Mouse (Mus musculus) lung, embryonic 14.5 days (tissue): ENCODE data around the gene Klhdc8a. TPM values are rescaled to one million over a fixed set of nuclear protein-coding genes. Genes with fewer than 3 reads are reported as not detected.

Source experiments
- ATAC-seq: fragments of 200-750 bp; cut with Nextera tagmentation; 2 replicates; pipeline ENCODE4 v1.8.0; 2017; ENCODE audit warnings: mild to moderate bottlenecking, moderate TSS enrichment, moderate library complexity; ENCODE audit not compliant: insufficient read depth
- DNase-seq: peaks from one replicate; pipeline ENCODE4 v3.0.0-alpha.2; 2015
- H3K27ac ChIP-seq: fragments of 300-500 bp; sonication (generic); 2 replicates; pipeline ENCODE4 v1.5.1; 2014; ENCODE audit warnings: low read depth, mild to moderate bottlenecking, moderate library complexity
- H3K27me3 ChIP-seq: fragments of 300-500 bp; sonication (generic); 2 replicates; pipeline ENCODE4 v1.6.1; 2014; ENCODE audit warnings: low read length, control low read depth; ENCODE audit not compliant: insufficient read depth
- H3K36me3 ChIP-seq: fragments of 300-500 bp; sonication (generic); 2 replicates; pipeline ENCODE4 v1.6.1; 2014; ENCODE audit warnings: control low read depth; ENCODE audit not compliant: insufficient read depth
- H3K4me1 ChIP-seq: fragments of 300-500 bp; sonication (generic); 2 replicates; pipeline ENCODE4 v1.6.1; 2014; ENCODE audit warnings: antibody characterized with exemption, control low read depth; ENCODE audit not compliant: insufficient read depth
- H3K4me2 ChIP-seq: fragments of 300-500 bp; sonication (generic); 2 replicates; pipeline ENCODE4 v1.6.1; 2014; ENCODE audit warnings: mild to moderate bottlenecking
- H3K4me3 ChIP-seq: fragments of 300-500 bp; sonication (generic); 2 replicates; pipeline ENCODE4 v1.5.1; 2014; ENCODE audit warnings: low read depth, low read length
- H3K9ac ChIP-seq: fragments of 300-500 bp; sonication (generic); 2 replicates; pipeline ENCODE4 v1.6.1; 2014
- H3K9me3 ChIP-seq: fragments of 300-500 bp; sonication (generic); 2 replicates; pipeline ENCODE4 v1.6.1; 2016; ENCODE audit warnings: low read depth, low read length, control low read depth
- CTCF ChIP-seq: IDR thresholded peaks from 2 replicates; pipeline ENCODE4 v1.5.1; 2016; ENCODE audit warnings: antibody characterized with exemption, low read depth
- WGBS: fragments of 180-500 bp; shearing (Covaris S2); extraction: QIAGEN DNeasy Blood & Tissue Kit; methylation state at CpG from one replicate; pipeline ENCODE4 v1.1.7; 2014; 5-methylcytosine and 5-hydroxymethylcytosine counted together
- polyA plus RNA-seq: library from polyadenylated mRNA; unstranded; fragments of >200 nt; fragmentation: Nextera tagmentation; extraction: Ambion mirVana; gene quantifications from 2 replicates; pipeline ENCODE4 v1.2.1, GENCODE M21; 2014

Gene Klhdc8a
- 0.46 and 0.54 TPM in 2 replicates for polyA plus RNA-seq

- no peak within 1 kb of the TSS for H3K27ac ChIP-seq
- ATAC-seq = peak; percentile 55
- H3K27me3 ChIP-seq = peaks cover 31% of the 10 kb centered on the region
- TF ChIP-seq CTCF = no peak
- H3K9ac ChIP-seq = peak within 1 kb of the TSS; percentile 58
- peak within 1 kb of the TSS; percentile 54 for H3K4me3 ChIP-seq
- H3K9me3 ChIP-seq = no peaks in the 10 kb centered on the region
- H3K36me3 ChIP-seq = no peaks in the 10 kb centered on the region
- H3K4me2 ChIP-seq = peak within 1 kb of the TSS; percentile 99
- DNase-seq = peak; percentile 51
- peaks cover 13% of the 10 kb centered on the region for H3K4me1 ChIP-seq
- under 1% methylated on average over 28 of the region's 28 CpGs for WGBS
Observed at GRCm38 (mm10) chr1:132298425-132298800, at the start of gene Klhdc8a. Gene Klhdc8a, plus strand, starts transcription at chr1:132298626.

- H3K9ac ChIP-seq = no peak overlapping the region
- no peak overlapping the region for H3K4me3 ChIP-seq
- H3K27ac ChIP-seq = no peak overlapping the region
- 79% methylated on average over 6 of the region's 6 CpGs for WGBS
- no peak overlapping the region for H3K4me2 ChIP-seq
- no peaks in the 10 kb centered on the region for H3K36me3 ChIP-seq
- no peaks in the 10 kb centered on the region for H3K4me1 ChIP-seq
- no peaks in the 10 kb centered on the region for H3K27me3 ChIP-seq
- TF ChIP-seq CTCF = peak; percentile 12; the same call in 1 of the 2 replicates
- no peak for ATAC-seq
- no peaks in the 10 kb centered on the region for H3K9me3 ChIP-seq
- no peak for DNase-seq
Observed at GRCm38 (mm10) chr1:132254467-132254866, 44.0 kb upstream of the Klhdc8a start.

DNA sequence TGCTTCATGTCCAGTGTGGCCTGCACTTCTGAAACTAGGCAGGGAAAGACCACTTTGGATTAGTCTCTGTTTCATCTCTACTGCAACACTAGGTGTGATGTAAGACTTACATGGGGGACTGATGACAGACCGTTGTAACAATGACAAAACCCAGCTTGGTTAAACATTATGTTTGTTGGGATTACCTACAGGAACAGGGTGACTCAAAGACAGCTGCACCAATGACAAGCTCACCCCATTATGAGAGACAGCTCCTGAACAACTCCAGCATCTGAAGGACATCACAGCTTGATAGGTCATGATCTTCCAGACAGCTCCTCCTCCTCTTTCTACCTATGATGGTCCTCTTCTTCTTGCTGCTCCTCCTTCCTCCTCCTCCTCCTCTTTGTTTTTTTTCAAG is 38.1 kb upstream of the Klhdc8a start:
- no peak overlapping the region for H3K27ac ChIP-seq
- DNase-seq = no peak
- H3K36me3 ChIP-seq = no peaks in the 10 kb centered on the region
- no peaks in the 10 kb centered on the region for H3K27me3 ChIP-seq
- ATAC-seq = no peak
- no peak overlapping the region for H3K4me3 ChIP-seq
- H3K9me3 ChIP-seq = no peaks in the 10 kb centered on the region
- TF ChIP-seq CTCF = no peak
- no peak overlapping the region for H3K4me2 ChIP-seq
- 76% methylated on average over 1 of the region's 1 CpGs for WGBS
- no peak overlapping the region for H3K9ac ChIP-seq
- no peaks in the 10 kb centered on the region for H3K4me1 ChIP-seq

GRCm38 (mm10) chr1:132261058-132261457 is 37.4 kb upstream of the Klhdc8a start:
- ATAC-seq = no peak
- no peaks in the 10 kb centered on the region for H3K27me3 ChIP-seq
- TF ChIP-seq CTCF = peak; percentile 44
- H3K9me3 ChIP-seq = no peaks in the 10 kb centered on the region
- H3K27ac ChIP-seq = no peak overlapping the region
- WGBS = 58% methylated on average over 5 of the region's 5 CpGs
- H3K4me1 ChIP-seq = no peaks in the 10 kb centered on the region
- DNase-seq = peak; percentile 11
- no peaks in the 10 kb centered on the region for H3K36me3 ChIP-seq
- no peak overlapping the region for H3K4me3 ChIP-seq
- no peak overlapping the region for H3K4me2 ChIP-seq
- no peak overlapping the region for H3K9ac ChIP-seq

DNA sequence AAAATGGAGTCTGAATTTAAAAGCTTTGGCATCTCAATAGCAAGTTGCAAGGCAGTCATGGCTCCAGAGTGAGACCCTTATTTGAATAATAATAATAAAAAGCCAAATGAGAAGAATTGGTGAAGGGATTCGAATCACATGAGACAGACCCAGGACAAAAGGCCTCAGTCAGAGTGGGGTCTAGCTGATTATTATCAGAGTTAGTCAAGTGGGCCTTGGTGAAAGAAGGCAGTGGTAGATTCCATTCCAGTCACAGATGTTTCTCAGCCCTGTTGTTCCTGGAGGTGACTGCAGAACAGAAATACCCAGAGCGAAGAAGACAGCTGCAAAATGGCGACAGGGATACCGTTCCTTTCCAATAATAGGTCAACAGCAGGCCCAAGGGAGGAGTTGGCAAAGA is 34.8 kb upstream of the Klhdc8a start:
- Histone ChIP-seq H3K9ac (no peak overlapping the region), H3K36me3 (no peaks in the 10 kb centered on the region), H3K4me3 (no peak overlapping the region), H3K27me3 (no peaks in the 10 kb centered on the region), H3K9me3 (no peaks in the 10 kb centered on the region), H3K4me1 (no peaks in the 10 kb centered on the region), H3K27ac (no peak overlapping the region), H3K4me2 (no peak overlapping the region)
- no peak for DNase-seq
- TF ChIP-seq CTCF = no peak
- WGBS = 84% methylated on average over 4 of the region's 4 CpGs
- no peak for ATAC-seq

DNA sequence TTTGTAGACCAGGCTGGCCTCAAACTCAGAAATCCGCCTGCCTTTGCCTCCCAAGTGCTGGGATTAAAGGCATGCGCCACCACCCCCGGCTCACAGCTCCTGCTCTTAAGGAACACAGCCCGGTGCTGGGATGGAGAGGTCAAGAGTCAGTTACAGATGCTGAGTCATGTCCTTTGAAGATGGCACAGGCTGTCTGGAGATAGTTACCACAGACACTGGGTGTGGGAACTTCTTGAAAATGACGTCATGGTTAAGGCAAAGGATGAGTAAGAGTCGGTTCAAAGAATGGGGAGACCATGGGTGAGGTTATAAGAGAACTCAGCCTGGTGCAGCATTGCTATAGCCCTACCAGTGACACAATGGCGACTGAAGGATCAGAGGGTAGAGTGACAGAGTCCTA is 33.8 kb upstream of the Klhdc8a start:
- H3K27me3 ChIP-seq = no peaks in the 10 kb centered on the region

DNA sequence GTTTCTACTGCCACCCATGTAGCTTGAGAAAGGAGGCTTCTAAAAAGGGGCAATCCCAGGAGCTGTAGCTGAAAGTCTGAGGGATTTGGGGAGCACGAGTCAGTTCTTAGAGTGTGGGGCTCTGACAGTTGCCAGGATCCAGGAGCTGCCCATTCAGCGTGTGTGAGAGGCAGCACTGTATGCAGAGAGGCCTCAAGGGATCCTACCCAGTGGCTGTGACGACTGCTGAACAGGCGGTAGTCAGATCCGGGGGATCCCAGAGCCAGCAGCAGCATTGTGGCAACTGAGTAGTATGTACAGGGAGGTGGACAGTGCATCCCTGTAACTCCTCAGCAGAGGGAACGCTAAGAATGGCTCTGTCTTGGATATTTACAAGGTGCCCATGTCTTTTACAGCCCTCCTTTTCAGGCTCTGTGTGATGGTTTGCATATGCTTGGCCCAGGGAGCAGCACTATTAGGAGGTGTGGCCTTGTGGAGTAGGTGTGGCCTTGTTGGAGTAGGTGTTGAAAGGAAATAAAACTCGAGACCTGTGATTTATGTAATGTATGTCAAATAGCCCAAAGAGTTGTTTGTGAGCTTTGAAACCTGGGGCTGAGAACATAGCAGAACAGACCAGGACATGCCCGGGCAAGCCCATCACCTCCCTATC is 33.1 kb upstream of the Klhdc8a start:
- Histone ChIP-seq H3K36me3 (no peaks in the 10 kb centered on the region), H3K27ac (no peak overlapping the region), H3K9me3 (no peaks in the 10 kb centered on the region), H3K9ac (no peak overlapping the region), H3K4me1 (no peaks in the 10 kb centered on the region), H3K27me3 (no peaks in the 10 kb centered on the region), H3K4me3 (no peak overlapping the region), H3K4me2 (no peak overlapping the region)
- DNase-seq (no peak), ATAC-seq (peak; percentile 38; the same call in 1 of the 2 replicates)
- no peak for TF ChIP-seq CTCF
- WGBS = 57% methylated on average over 8 of the region's 8 CpGs

More for the DNA sequence above, 33.8 kb upstream of the Klhdc8a start:
- Histone ChIP-seq H3K36me3 (no peaks in the 10 kb centered on the region), H3K9ac (no peak overlapping the region), H3K9me3 (no peaks in the 10 kb centered on the region), H3K27ac (no peak overlapping the region), H3K4me1 (no peaks in the 10 kb centered on the region), H3K4me3 (no peak overlapping the region), H3K4me2 (no peak overlapping the region)
- ATAC-seq (no peak), DNase-seq (no peak)
- 61% methylated on average over 7 of the region's 7 CpGs for WGBS
- no peak for TF ChIP-seq CTCF

DNA sequence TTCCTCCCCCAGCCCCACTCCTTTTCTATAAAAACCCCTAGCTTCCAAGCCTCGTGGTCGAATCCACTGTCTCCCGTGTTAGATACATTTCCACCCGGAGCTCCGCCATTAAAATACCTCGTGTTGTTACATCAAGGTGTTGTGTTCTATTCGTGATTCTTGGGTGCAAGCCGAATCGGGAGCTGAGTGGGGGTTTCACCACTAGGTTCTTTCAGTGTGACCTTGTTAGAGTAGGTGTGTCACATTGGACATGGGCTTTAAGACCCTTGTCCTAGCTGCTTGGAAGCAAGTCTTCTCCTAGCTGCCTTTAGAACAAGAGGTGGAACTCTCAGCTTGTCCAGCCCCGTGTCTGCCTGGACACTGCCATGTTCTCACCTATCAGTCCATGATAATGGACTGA is 32.5 kb upstream of the Klhdc8a start:
- TF ChIP-seq CTCF = no peak
- Histone ChIP-seq H3K36me3 (no peaks in the 10 kb centered on the region), H3K4me3 (no peak overlapping the region), H3K27me3 (no peaks in the 10 kb centered on the region), H3K4me2 (no peak overlapping the region), H3K4me1 (no peaks in the 10 kb centered on the region), H3K27ac (no peak overlapping the region), H3K9me3 (no peaks in the 10 kb centered on the region), H3K9ac (no peak overlapping the region)
- no peak for ATAC-seq
- WGBS = 87% methylated on average over 10 of the region's 10 CpGs
- DNase-seq = no peak
